Mouse (Mus musculus) cerebellum, adult 2 months (tissue): ENCODE data around the gene Ankrd53. TPM values are rescaled to one million over a fixed set of nuclear protein-coding genes. Genes with fewer than 3 reads are reported as not detected.
A peak's percentile ranks its signal among the peaks of the same experiment; 100 is the strongest.

Experiments
- DNase-seq, 2 experiments: peaks; one replicate each; pipeline ENCODE4 v3.0.0; 2021
- H3K27ac ChIP-seq: fragments of 200-500 bp; 2 replicates; pipeline ENCODE4 v1.5.1; 2012; ENCODE audit warnings: low read length, control low read depth, inconsistent platforms; ENCODE audit not compliant: insufficient read depth
- H3K27me3 ChIP-seq: fragments of 200-500 bp; 2 replicates; pipeline ENCODE4 v1.6.1; 2012; ENCODE audit warnings: inconsistent platforms, mild to moderate bottlenecking, low read length, moderate library complexity; ENCODE audit not compliant: control insufficient read depth, insufficient read depth
- H3K4me1 ChIP-seq: fragments of 200-500 bp; 2 replicates; pipeline ENCODE4 v1.6.1; 2011; ENCODE audit warnings: low read length; ENCODE audit not compliant: control insufficient read depth, insufficient read depth
- H3K4me3 ChIP-seq: fragments of 200-500 bp; replicated peaks from 2 replicates; pipeline ENCODE3; 2011; ENCODE audit warnings: mild to moderate bottlenecking, low read depth, low read length, control low read depth; ENCODE audit not compliant: insufficient read depth
- CTCF ChIP-seq: fragments of 200-500 bp; IDR thresholded peaks from 2 replicates; pipeline ENCODE4 v1.5.1; 2011; ENCODE audit warnings: low read depth, mild to moderate bottlenecking, control low read depth, low read length, moderate library complexity, borderline replicate concordance; ENCODE audit not compliant: insufficient read depth
- POLR2A ChIP-seq: fragments of 200-500 bp; IDR thresholded peaks from 2 replicates; pipeline ENCODE4 v1.6.1; 2011; ENCODE audit warnings: low read length, control low read depth, borderline replicate concordance; ENCODE audit not compliant: insufficient read depth
- WGBS: fragments of 180-500 bp; shearing (Covaris S2); methylation state at CpG from one replicate; pipeline ENCODE4 v1.1.7; 2018; 5-methylcytosine and 5-hydroxymethylcytosine counted together
- polyA plus RNA-seq: library from polyadenylated mRNA; depleted of rRNA; stranded (reverse); fragments of >200 nt; gene quantifications from 2 replicates; pipeline ENCODE4 v1.2.3, GENCODE M21; 2012

Ankrd53 gene
- polyA plus RNA-seq, 1 experiment, result not detected

- WGBS, result 88% methylated on average over 3 of the region's 3 CpGs
Measured at GRCm38 (mm10) chr6:83728488-83728887, 34.0 kb upstream of the Ankrd53 start.

GRCm38 (mm10) chr6:83729350-83729970, 33.0 kb upstream of the Ankrd53 start:
- H3K27ac ChIP-seq, result no peak overlapping the region
- no peak for DNase-seq
- no peaks in the 10 kb centered on the region for H3K4me1 ChIP-seq
- H3K27me3 ChIP-seq, result no peaks in the 10 kb centered on the region
- WGBS, result 65% methylated on average over 14 of the region's 14 CpGs
- H3K4me3 ChIP-seq, result no peak overlapping the region
- TF ChIP-seq POLR2A (no peak), CTCF (no peak)

More at GRCm38 (mm10) chr6:83728488-83728887, 34.0 kb upstream of the Ankrd53 start:
- Histone ChIP-seq H3K4me1 (no peaks in the 10 kb centered on the region), H3K27ac (no peak overlapping the region), H3K4me3 (no peak overlapping the region), H3K27me3 (peaks cover under 1% of the 10 kb centered on the region; the same call in 1 of the 2 replicates)
- TF ChIP-seq CTCF (peak; percentile 39; the same call in 1 of the 2 replicates), POLR2A (no peak)
- no peak for DNase-seq

GRCm38 (mm10) chr6:83731128-83731527, 31.3 kb upstream of the Ankrd53 start:
- H3K4me1 ChIP-seq, result no peaks in the 10 kb centered on the region
- H3K4me3 ChIP-seq, result no peak overlapping the region
- peak in 1 of 2 experiments; percentile 38 for DNase-seq
- TF ChIP-seq CTCF (peak; percentile 37; the same call in 1 of the 2 replicates), POLR2A (no peak)
- WGBS, result 39% methylated on average over 5 of the region's 5 CpGs
- H3K27me3 ChIP-seq, result no peaks in the 10 kb centered on the region
- no peak overlapping the region for H3K27ac ChIP-seq

DNA sequence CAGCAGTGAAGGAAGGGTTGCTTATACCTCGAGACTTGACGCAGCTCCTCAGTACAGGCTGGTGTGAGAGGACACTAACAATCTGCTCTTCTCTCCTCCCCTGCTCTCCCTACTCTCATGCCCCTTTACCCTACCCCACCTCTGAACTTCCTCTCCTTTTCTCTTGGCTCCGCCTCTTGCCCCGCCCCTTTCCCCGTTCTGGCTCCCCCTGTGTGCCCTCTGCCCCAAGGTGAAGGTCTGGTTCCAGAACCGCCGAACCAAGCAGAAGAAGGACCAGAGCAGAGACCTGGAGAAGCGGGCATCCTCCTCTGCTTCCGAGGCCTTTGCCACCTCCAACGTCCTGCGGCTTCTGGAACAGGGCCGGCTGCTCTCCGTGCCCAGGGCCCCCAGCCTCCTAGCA, 25.1 kb upstream of the Ankrd53 start:
- Histone ChIP-seq H3K4me1 (no peaks in the 10 kb centered on the region; the same call in 1 of the 2 replicates), H3K4me3 (no peak overlapping the region), H3K27me3 (no peaks in the 10 kb centered on the region), H3K27ac (no peak overlapping the region)
- WGBS, result 38% methylated on average over 13 of the region's 13 CpGs
- TF ChIP-seq POLR2A, result no peak
- TF ChIP-seq CTCF, result no peak
- DNase-seq, result no peak

DNA sequence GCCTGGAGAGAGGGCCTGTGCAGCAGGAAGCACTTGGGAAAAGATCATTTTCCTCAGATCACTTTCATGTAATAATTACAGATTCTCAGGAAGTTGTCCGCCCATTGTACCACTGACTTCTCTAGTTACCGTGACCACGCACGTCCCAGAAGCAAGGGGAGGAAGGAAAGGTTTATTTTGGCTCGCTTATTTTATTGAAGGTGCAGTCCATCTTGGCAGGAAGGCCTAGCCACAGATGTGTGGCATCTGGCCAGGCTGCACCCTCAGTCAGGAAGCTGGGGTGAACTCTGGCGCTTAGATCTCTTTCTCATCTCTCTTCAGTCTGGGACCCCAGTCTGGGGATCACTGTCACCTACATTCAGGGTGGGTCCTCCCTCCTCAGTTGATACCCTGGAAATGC, 23.8 kb upstream of the Ankrd53 start:
- Histone ChIP-seq H3K4me1 (no peaks in the 10 kb centered on the region; the same call in 1 of the 2 replicates), H3K27me3 (no peaks in the 10 kb centered on the region), H3K4me3 (no peak overlapping the region), H3K27ac (no peak overlapping the region)
- DNase-seq, result no peak
- WGBS, result 63% methylated on average over 6 of the region's 6 CpGs
- TF ChIP-seq POLR2A, result no peak

GRCm38 (mm10) chr6:83742761-83743160, 19.7 kb upstream of the Ankrd53 start, which contains the start of gene Atp6v1b1:
Gene Atp6v1b1, plus strand, starts transcription at chr6:83742990.
- Histone ChIP-seq H3K27ac (no peak within 1 kb of the TSS), H3K27me3 (no peaks in the 10 kb centered on the region), H3K4me3 (no peak within 1 kb of the TSS), H3K4me1 (no peaks in the 10 kb centered on the region; the same call in 1 of the 2 replicates)
- DNase-seq, result no peak
- TF ChIP-seq CTCF (no peak), POLR2A (no peak)
- WGBS, result 30% methylated on average over 5 of the region's 5 CpGs

GRCm38 (mm10) chr6:83743212-83743611, 19.2 kb upstream of the Ankrd53 start:
- no peak overlapping the region for H3K4me3 ChIP-seq
- H3K27ac ChIP-seq, result no peak overlapping the region
- H3K27me3 ChIP-seq, result no peaks in the 10 kb centered on the region
- DNase-seq, result no peak
- WGBS, result 43% methylated on average over 5 of the region's 5 CpGs
- H3K4me1 ChIP-seq, result no peaks in the 10 kb centered on the region
- no peak for TF ChIP-seq POLR2A
- TF ChIP-seq CTCF, result no peak

- 72% methylated on average over 5 of the region's 5 CpGs for WGBS
- TF ChIP-seq CTCF (no peak), POLR2A (no peak)
Measured at GRCm38 (mm10) chr6:83744126-83744525, 18.3 kb upstream of the Ankrd53 start.

More at GRCm38 (mm10) chr6:83744126-83744525, 18.3 kb upstream of the Ankrd53 start:
- H3K27me3 ChIP-seq, result no peaks in the 10 kb centered on the region
- H3K4me1 ChIP-seq, result no peaks in the 10 kb centered on the region
- DNase-seq, result no peak
- H3K4me3 ChIP-seq, result no peak overlapping the region
- H3K27ac ChIP-seq, result no peak overlapping the region
